Mouse (Mus musculus) thymus, postnatal 0 days (tissue): ENCODE data around the gene Nlrp1a. TPM values are rescaled to one million over a fixed set of nuclear protein-coding genes. Genes with fewer than 3 reads are reported as not detected.
A peak's percentile ranks its signal among the peaks of the same experiment; 100 is the strongest.

ENCODE experiments used
- DNase-seq: peaks from one replicate; pipeline ENCODE4 v3.0.0-alpha.2; 2015; ENCODE audit warnings: low spot score
- polyA plus RNA-seq: library from polyadenylated mRNA; unstranded; fragments of >200 nt; fragmentation: Nextera tagmentation; extraction: Ambion mirVana; gene quantifications from 2 replicates; pipeline ENCODE4 v1.2.1, GENCODE M21; 2015

Gene Nlrp1a
- polyA plus RNA-seq = 0.39 and 0.45 TPM in 2 replicates

DNA sequence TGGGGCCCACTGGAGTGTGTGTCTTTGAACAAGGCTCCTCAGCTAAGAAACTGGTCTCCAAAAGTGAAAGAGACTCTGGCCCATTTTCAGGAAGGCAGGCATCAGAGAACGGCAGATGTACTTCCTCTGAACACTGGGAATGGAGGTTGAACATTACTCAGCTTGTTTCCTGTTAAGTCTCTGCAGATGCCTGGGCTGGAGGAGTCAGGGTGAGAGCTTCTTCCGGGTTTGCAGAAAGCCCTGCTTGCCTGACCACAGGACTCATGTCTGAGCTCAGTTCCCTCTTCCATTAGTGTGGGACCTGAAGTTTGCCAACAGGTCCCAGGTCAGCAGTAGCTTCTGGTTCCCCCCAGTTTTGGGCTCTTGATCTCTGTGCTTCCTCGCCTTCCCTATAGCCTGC lies at the start of gene Nlrp1a:
TSS of gene Nlrp1a (minus strand) at position 44 of the 400 bp plus-strand sequence.
- DNase-seq = peak; percentile 36

DNA sequence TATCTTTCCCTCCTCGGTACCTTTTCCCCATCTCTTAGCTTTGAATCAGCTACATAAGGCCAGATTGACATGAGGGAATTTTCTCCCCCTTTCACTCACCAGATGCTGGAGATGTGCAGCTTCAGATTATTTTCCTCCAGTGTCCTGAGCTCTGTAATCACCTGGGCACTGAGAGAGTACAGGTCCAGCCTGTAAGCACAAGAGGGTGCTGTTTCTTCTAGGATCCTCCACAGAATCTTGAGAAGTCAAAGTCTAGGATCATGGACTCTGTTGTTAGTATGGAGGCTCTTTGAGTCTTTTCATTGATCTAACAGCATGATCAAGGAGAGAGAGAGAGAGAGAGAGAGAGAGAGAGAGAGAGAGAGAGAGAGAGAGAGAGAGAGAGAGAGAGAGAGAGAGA lies 25.1 kb upstream of the Nlrp1a start:
- DNase-seq = no peak

DNA sequence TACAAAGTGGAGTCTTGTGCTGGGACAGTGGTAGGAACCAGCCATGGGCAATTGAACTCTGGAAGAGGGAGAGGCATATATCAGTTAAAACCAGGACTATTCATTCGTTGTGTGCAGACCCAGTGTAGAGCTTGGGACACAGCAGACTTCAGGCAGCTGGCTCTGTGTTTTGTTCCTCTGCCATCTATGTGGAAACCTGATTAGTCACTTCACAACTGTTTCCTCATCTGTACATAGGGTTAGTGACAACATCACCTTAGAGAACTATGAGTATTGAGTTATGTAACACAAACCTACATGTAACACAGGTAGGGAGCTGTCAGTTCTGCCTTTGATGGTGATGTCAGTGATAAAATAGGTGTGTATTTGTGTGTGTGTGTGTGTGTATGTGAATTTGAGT lies 19.6 kb upstream of the Nlrp1a start:
- no peak for DNase-seq

DNA sequence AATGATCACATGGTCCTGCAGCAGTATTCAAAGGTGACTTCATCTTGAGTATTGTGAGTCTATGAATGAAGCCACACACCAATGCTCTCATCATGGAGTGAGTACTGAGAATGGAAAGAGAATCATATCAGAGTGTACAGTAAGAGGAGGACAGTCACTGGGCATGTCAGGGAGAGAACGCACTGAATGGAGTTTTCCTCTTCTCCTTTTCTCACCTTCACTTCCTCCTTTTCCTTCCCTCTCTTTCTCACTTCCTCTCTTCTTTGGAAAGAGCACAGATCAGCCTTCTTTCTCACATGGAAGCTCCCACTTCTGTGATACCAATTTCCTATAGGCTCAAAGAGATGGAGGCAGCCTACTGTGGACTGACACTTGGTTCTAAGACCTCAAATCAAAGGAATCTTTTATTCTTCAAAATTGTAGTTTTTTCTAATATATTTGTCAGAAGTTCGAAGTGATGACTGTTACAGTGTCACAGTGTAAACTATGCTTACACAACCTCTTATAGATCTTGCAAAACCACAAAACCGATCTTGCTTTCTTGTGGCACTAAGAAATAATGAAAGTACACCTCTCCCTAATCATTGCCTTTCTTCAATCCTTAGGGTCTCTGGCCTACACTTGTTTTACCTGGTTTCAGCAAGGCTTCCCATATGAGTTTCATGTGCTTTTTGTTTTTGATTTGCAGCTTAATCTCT lies 15.1 kb upstream of the Nlrp1a start:
- no peak for DNase-seq

DNA sequence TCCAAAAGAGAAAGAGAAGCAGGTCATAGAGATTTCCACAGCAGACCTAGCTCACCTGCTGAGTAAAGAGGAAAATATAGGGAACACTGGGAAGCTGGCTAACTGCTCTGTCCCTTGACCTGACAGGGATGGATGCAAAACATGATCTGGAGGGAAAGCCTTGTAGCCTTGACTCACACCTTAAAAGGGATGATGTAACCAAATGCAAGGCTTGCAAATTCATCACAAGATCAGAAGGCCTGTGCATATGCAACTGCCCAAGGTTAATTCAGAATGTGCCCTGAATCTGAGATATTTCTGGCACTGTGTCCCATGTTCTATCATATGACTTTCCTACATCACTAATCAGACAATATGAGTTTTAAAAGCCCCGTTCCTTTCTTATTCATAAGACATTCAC lies 10.8 kb upstream of the Nlrp1a start:
- DNase-seq = no peak

DNA sequence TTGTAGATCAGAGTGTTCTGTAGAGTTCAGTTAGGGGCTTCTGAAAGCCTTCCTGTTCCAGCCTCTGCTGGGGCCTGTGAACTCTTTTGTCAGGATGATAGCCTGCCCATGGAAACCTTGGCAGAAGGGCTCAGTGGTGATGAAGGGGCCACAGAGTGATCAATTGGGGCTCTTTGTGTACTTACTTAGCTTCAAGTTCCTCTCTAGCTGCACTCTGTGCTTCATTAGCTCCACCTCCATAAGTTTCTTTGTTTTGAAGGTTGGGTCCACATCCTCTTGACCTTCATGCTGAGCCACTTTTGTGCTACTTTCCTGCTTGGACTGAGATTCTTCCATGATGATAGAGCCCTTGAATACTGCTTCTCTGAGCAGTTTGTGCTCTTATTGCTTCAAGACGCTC lies 2.5 kb downstream of the Nlrp1a start:
- DNase-seq = no peak

DNA sequence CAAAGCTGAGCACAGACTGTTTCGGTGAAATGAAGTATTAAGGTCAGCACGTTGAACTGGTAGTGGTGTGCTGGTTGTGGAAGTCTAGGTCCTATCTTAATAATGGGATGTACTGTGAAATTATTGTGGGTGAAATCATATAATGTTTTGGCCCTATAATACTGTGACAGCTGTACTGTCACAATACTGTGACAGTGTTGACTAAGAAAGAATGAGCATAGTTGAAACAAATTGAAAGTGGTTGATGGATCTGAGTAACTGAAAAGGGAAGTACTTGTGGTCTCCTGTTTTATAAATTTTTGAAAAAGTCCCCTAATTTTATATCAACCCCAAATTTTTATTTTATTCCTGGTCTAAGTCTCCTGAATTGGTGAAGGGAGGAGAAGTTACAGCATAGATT lies 37.4 kb downstream of the Nlrp1a start:
- no peak for DNase-seq

DNA sequence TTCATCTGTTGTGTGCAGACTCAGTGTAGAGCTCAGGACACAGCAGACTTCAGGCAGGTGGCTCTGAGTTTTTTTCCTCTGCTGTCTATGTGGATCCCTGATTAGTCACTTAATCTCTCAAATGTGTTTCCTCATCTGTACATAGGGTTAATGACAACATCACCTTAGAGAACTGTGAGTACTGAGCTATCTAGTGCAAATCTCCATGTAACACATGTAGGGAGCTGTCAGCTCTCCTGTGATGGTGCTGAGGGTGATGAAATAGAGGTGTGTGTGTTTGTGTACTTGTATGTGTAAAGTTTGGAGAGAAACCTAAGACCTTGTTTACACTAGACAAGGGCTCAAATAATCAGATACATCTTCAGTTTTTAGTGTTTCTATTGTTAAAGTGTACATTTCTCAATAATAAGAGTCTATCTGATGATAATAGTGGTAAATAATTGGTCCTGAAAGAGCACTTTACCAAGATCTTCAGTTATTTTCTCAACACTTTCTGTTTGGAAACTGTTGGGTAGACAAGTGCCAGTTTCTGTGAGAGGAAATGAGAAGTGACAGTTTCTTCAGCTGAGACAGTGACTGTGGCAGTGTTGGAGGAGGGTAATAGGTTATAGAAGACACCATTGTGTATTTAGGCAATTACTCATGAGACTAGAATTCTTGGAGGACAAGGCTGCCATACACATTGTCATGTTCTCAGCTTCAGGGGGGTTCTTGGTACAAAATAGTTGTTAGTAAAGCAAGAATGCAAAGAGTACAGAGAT lies 38.1 kb downstream of the Nlrp1a start:
- DNase-seq = no peak

DNA sequence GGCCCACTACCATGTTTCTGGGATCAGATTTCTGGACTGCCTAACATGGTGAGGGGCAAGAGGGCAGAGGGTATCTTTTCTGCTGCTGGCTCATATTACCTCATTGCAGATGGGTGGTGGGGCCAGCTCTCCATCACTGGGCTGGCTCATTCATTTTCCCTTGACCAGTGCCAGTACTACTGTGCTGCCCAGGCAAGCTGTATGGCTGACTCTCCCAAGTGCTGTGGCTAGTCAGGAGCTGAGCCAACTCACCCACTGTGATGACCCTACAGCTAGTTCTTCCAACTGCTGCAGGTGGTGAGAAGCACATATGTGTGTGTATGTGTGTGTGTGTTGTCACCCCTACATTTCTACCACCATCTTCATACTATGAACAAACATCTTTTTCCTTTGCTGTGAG lies 40.6 kb downstream of the Nlrp1a start:
- DNase-seq = no peak

DNA sequence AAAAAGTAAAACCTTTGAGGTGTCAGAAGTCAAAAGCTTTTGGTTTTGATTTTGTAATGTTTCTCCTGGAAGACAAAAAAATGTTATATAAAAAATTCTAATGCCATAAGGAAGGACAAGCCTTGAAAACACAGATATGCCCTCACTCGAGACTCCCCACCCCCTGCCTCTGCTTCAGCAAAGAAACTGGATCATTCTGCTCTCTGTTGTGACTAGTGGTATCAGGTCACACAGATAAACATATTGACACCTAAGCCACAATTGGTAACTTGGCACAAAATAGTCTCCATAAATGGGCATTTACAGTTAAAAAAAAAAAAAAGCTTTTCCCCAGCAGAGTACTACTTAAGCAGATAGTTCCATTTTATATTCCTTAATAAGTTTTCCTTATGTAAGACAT lies 68.2 kb downstream of the Nlrp1a start:
- no peak for DNase-seq

DNA sequence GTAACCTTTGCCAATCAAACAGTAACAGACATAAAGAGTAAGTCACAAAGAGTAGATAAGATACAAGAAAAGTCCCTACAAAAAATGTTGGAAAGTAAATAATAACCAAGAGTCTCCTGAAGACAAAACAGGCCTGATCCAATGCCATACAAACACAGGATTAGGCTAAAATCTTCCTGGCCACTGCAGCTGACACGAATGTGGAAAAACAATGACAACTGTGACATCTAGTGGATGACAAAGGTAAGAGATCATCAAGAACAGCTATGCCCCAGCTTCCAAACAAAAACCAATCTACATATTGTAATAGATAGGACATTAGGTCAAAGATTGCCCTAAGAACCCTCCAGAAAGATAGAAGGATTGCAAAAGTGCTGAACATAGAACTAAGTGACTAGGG lies 92.0 kb downstream of the Nlrp1a start:
- DNase-seq = no peak

Other genes starting within 250 kb of the Nlrp1a start
- gene Nup88, start 174.7 kb downstream of the Nlrp1a start, polyA plus RNA-seq = 110 and 111 TPM in 2 replicates
- gene Rpain, start 174.5 kb downstream of the Nlrp1a start, polyA plus RNA-seq = 85.4 and 92.6 TPM in 2 replicates
- gene C1qbp, start 161.7 kb downstream of the Nlrp1a start, polyA plus RNA-seq = 278 and 301 TPM in 2 replicates
- gene Dhx33, start 140.3 kb downstream of the Nlrp1a start, polyA plus RNA-seq = 7.4 and 7.5 TPM in 2 replicates
- gene Mis12, start 125.1 kb downstream of the Nlrp1a start, polyA plus RNA-seq = 30.5 and 32.2 TPM in 2 replicates
- 59.7 and 63.8 TPM in 2 replicates for gene Derl2, start 124.9 kb downstream of the Nlrp1a start, polyA plus RNA-seq
- gene 6330403K07Rik, start 111.2 kb downstream of the Nlrp1a start, polyA plus RNA-seq = 1.7 and 2.1 TPM in 2 replicates
- 0.09 and 0.17 TPM in 2 replicates for gene Nlrp1b, start 86.0 kb upstream of the Nlrp1a start, polyA plus RNA-seq